Mouse (Mus musculus): ENCODE data around the gene Bbc3.
A peak's percentile ranks its signal among the peaks of the same experiment; 100 is the strongest.

DNA sequence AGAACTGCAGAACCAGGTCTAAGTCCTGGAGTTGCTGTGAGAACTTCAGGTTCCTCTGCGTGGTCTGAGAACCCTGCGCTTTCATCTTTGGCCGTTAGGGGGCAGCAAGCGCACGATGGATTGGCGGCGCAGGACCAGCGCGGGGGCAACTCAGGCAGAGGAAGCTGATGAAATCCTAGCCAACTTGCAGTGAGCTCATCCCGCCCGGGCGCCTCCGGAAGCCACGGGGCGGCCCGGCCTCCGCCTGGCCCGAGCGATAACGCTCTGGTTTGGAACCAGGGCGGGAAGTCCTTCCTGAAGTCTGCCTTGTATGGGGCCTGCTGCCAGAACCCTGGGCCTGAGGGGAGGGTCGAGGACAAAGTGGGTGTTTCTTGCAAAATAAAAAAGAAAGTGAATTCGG, 13.4 kb upstream of the Bbc3 start:
- TF ChIP-seq POLR2A (IDR thresholded peaks at IDR 0.05; ENCODE audit: insufficient read length, low read depth): peak; percentile 42
- peak; percentile 45 for TF ChIP-seq POLR2AphosphoS2 (IDR thresholded peaks at IDR 0.05; ENCODE audit: insufficient read length, low read depth)
- peak; percentile 31 for TF ChIP-seq E2F4 (IDR thresholded peaks at IDR 0.05; ENCODE audit: insufficient read depth)
- TF ChIP-seq MAX (IDR thresholded peaks at IDR 0.05; ENCODE audit: low read depth): no peak
